Mouse (Mus musculus): ENCODE measurements around the gene Cyb5r3. TPM values are rescaled to one million over a fixed set of nuclear protein-coding genes. Genes with fewer than 3 reads are reported as not detected.

Cyb5r3 gene
- total RNA-seq, 2 experiments from 2014 or later: 106 TPM

GRCm38 (mm10) chr15:83169772-83170722, 2.3 kb downstream of the Cyb5r3 start:
- intact Hi-C loops (cut with DNase I): no loop called here
- DNase-seq: no peak

DNA sequence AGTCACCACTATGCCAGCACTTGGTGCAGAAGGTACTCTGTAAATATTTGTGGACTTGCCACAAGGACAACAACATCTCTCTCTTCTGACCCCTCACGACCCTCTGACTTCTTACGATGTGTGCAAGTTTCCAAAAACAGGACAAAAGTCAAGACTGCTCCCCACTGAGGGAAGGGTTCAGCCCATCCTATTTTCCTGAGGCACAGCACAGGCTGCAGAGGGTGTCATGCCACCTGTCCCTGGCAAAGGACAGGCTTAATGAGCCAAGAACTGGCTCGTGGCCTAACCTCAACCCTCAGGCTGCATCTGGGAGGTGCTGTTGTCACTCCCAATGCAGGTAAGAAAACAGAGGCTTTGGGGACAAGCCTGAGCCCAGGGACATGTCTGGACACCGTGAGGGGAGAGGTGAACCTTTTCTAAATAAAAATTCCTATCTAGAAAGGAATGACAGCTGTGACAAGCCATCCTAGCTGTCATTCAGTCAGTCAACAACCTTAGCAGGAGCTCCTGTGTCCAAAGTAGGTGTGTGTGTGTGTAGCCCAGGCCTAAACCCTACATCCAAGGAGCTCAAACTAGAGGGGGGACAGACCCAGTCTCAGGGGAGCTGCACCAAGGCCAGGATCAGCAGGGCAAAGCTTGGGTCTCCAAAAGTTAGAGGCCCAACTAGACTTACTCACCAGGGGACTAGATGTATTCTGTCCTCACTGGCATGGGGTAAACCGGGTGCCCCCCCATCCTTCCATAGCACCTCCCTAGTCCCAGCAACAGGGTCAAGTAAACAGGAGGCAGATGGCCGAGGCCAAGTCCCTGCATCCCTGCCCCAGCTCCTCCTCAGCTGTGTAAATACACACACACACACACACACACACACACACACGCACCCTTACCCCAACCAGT, 3.3 kb downstream of the Cyb5r3 start:
- intact Hi-C loops (cut with DNase I): no loop called here

DNA sequence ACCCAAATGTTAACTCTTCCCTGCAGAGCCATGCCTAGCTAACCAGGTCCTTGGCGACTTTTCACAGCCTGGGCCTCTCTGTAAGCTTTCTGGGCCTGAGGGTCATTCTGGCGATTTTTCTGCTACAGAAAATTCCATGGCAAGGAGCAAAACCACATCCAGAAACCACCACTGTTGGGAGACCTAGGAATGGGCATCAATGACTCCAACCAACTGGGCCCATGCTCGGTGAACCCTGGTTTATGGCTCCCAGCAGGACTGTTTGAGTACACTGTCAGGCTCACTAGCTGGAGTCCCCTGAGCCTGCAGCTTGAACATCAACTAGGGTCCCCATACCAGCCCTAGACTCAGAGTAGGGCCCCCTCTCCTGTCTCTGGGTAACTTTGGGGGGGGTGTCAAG, 4.1 kb downstream of the Cyb5r3 start:
- no peak for DNase-seq
- intact Hi-C loops (cut with DNase I): no loop called here

More for the DNA sequence above, 3.3 kb downstream of the Cyb5r3 start:
- DNase-seq: no peak

GRCm38 (mm10) chr15:83167550-83168065, 4.8 kb downstream of the Cyb5r3 start:
- intact Hi-C loops (cut with DNase I): no loop called here
- no peak for DNase-seq

- intact Hi-C loops (cut with DNase I): no loop called here
- no peak for DNase-seq
Observed at GRCm38 (mm10) chr15:83167126-83167525, 5.3 kb downstream of the Cyb5r3 start.

- intact Hi-C loops (cut with DNase I): no loop called here
- no peak for DNase-seq
Observed at GRCm38 (mm10) chr15:83166642-83167041, 5.8 kb downstream of the Cyb5r3 start.

DNA sequence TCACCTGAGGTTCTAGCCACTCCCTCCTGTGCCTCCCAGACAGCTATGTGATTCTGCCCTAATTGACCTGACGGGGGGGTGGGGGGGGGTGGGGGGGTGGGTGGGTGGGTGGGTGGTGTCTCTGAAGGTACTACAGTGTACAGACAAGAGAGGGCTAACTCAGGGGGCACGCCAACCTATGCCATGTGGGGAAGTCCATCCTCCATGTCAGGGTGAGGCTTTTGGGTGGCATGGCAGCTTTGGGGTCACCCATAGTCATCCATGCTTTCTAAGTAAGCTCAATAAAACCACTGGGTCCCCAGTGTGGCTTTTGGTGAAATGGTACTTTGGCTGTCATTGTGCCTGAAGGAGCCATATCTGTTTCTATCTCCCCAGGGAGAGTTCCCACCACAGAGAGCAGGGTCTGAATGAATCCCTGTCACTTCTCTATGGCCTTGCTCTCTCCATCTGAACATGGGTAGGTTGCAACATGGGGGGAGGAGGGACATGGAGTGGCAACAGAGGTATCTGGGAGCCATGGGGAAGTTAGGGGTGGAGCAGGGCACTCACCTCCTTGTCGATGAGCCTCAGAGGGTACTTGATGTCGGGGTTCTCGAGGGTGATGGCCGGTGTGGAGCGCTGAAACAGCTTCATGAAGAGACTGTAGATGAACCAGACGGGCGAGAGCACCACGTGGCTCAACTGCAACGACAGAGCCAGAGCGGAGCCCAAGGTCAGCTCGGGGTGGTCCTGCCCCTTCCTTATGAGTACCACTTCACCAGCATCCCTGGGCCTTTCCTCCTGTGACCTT, 6.7 kb downstream of the Cyb5r3 start:
- intact Hi-C loops (cut with DNase I): no loop called here
- DNase-seq: no peak

GRCm38 (mm10) chr15:83164971-83165471, 7.4 kb downstream of the Cyb5r3 start:
- intact Hi-C loops (cut with DNase I): no loop called here
- DNase-seq: no peak

- intact Hi-C loops (cut with DNase I): no loop called here
- no peak for DNase-seq
Observed at GRCm38 (mm10) chr15:83162818-83163485, 9.4 kb downstream of the Cyb5r3 start.

GRCm38 (mm10) chr15:83162001-83162400, 10.4 kb downstream of the Cyb5r3 start:
- no peak for DNase-seq
- intact Hi-C loops (cut with DNase I): no loop called here

GRCm38 (mm10) chr15:83161062-83161748, 11.2 kb downstream of the Cyb5r3 start:
- intact Hi-C loops (cut with DNase I): no loop called here

GRCm38 (mm10) chr15:83160561-83160960, 11.8 kb downstream of the Cyb5r3 start:
- no peak for DNase-seq
- intact Hi-C loops (cut with DNase I): no loop called here

More at GRCm38 (mm10) chr15:83161062-83161748, 11.2 kb downstream of the Cyb5r3 start:
- no peak for DNase-seq

DNA sequence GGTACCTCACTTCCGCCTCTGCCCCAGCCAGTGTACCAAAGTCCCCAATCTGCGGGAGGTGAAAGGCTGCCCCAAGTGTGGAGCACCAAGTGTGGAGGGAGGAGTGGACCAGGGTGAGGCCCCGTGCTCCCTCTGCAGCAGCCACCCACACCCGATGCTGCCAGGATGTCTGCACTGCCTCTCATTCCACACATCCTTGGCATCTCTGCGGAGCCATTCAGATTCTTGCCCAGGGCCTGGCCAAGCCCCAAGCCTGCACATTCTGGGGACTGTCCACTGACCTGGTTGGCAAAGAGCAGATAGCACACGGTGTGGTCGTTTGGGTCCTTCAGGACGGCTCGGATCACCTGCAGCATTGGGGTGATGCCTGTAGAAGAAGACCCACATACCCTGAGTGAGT, 12.6 kb downstream of the Cyb5r3 start:
- intact Hi-C loops (cut with DNase I): no loop called here
- no peak for DNase-seq

DNA sequence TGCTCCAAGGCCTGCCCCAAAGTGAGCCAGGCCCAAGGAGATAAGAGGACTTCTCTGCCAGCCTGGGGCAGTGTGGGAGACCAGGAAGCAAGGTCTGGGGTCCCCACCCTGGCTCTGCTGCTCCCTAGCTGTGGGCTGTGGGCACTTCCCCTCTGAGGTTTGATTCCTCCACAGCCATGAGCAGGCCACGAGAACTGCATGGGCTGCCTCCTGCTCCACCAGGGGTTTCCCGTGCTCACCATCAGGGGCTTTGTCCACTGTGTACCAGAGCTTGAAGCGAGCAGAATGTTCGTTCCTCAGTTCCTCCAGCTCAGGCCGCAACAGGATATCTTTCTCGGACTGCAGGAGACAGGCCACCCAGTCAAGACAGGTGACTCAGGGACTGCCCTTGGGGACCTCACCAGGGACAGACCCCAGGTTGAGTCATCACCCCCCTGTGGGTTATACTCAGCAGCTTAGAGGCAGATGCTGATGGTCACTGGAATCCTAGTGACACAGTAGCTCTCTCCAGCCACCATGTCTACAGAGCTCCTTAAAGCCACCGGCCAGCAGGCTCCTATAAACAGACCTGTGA, 13.7 kb downstream of the Cyb5r3 start:
- intact Hi-C loops (cut with DNase I): no loop called here
- DNase-seq: no peak

- DNase-seq: no peak
- intact Hi-C loops (cut with DNase I): no loop called here
Observed at GRCm38 (mm10) chr15:83157667-83158064, 14.7 kb downstream of the Cyb5r3 start.

DNA sequence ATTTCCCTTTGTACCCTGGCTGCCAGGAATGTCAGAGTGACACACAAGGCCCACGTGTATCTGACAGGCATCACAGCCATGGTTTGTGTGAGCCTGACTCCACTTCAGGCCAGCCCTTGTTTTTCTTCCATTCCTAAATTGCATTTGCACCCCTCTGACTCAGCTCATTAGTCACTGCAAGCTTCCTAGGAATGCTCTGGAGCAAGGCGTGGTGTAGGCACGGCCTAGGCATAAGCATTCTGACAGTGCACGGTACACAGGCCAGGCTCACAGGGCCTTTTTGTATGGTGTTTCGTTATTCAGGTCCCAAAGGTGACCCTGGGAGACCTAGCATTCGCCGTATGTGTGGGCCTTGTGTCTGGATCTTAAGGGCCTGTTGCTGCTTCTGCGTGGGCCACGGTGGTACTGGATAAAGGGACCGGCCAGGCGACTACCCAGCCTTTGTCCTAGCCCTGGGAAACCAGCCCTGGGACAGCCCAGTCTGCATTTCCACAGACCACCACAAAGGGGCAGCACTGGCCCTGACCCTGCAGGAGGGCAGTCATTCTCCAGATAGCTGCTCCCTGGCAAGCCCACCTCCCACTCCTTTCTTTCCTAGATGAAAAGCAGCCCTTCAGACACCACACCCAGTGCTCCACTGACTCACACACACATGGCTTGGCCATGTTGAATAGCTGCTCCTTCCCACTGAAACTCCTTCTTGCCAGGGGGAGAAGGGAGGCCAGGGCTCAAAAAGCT, 15.3 kb downstream of the Cyb5r3 start:
- DNase-seq: peak; percentile 52
- intact Hi-C loops (cut with DNase I): no loop called here

DNA sequence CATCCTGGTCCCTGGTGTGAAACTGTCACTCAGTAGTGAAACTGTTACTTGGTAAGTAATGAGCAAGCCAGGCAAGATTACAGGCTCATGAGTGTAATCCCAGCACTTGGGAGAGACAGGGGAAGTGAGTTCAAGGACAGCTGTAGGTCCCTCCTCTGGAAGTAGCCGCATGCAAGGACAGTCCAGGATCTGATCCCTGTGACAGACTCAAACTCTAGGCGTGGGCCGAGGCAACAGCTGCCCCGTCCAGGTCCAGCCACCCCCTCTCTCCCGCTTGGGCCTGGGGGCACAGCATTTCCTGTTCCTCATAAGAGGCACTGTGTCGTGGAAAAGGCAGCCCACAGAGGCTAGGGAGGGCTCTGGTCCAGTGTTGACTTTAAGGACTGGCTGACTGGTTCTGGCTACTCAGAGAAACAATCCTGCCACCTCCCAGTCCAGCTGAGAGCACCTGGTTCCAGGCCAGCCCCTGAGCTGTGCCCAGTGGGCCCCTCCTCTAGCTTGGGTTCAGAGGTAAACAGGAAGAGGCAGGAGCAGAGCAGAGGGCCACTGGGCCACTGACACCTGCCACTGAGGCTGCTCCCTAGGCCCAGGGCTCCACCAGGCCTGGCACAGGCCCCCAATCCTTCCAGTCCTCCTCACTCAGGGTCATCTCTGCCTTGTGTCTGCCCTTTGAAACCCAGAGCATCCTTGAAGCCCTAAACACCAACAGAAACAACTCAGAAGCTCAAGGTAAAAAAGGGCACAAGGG, 16.5 kb downstream of the Cyb5r3 start:
- intact Hi-C loops (cut with DNase I): no loop called here
- no peak for DNase-seq

All from left cerebral cortex, postnatal 4 days (tissue).